Mouse (Mus musculus) forebrain, embryonic 14.5 days (tissue): ENCODE data around the gene Ambn. TPM values are rescaled to one million over a fixed set of nuclear protein-coding genes. Genes with fewer than 3 reads are reported as not detected.
"Not testable (repeated sequence)": the region's sequence is repeated elsewhere in the genome, so short reads cannot be mapped to it uniquely, and the experiment has no call there.

ENCODE experiments used
- ATAC-seq: fragments of 200-750 bp; cut with Nextera tagmentation; 2 replicates; pipeline ENCODE4 v1.8.0; 2017; ENCODE audit warnings: mild to moderate bottlenecking, moderate library complexity
- DNase-seq: peaks from one replicate; pipeline ENCODE4 v3.0.0-alpha.2; 2015; ENCODE audit warnings: low spot score
- H3K27ac ChIP-seq: fragments of 300-500 bp; sonication (generic); 2 replicates; pipeline ENCODE4 v1.5.1; 2014; ENCODE audit warnings: low read depth, mild to moderate bottlenecking, control low read depth, low read length, moderate library complexity
- H3K27me3 ChIP-seq: fragments of 300-500 bp; sonication (generic); replicated peaks from 2 replicates; pipeline ENCODE4 v1.6.1; 2014; ENCODE audit warnings: low read length, control low read depth, mixed read lengths; ENCODE audit not compliant: control insufficient read depth, insufficient read depth
- H3K36me3 ChIP-seq: fragments of 300-500 bp; sonication (generic); 2 replicates; pipeline ENCODE4 v1.6.1; 2014; ENCODE audit warnings: low read length, control low read depth; ENCODE audit not compliant: control insufficient read depth, insufficient read depth
- H3K4me1 ChIP-seq: fragments of 300-500 bp; sonication (generic); 2 replicates; pipeline ENCODE4 v1.6.1; 2014; ENCODE audit warnings: antibody characterized with exemption, low read length, control low read depth; ENCODE audit not compliant: control insufficient read depth, insufficient read depth
- H3K4me2 ChIP-seq: fragments of 300-500 bp; sonication (generic); 2 replicates; pipeline ENCODE4 v1.6.1; 2014; ENCODE audit warnings: mild to moderate bottlenecking, control low read depth, low read length
- H3K4me3 ChIP-seq: fragments of 300-500 bp; sonication (generic); 2 replicates; pipeline ENCODE4 v1.5.1; 2014; ENCODE audit warnings: low read depth, low read length, control low read depth
- H3K9ac ChIP-seq: fragments of 300-500 bp; sonication (generic); 2 replicates; pipeline ENCODE4 v1.6.1; 2014; ENCODE audit warnings: mild to moderate bottlenecking, low read length, control low read depth, moderate library complexity
- H3K9me3 ChIP-seq: fragments of 300-500 bp; sonication (generic); replicated peaks from 2 replicates; pipeline ENCODE4 v1.6.1; 2016; ENCODE audit warnings: low read length, control low read depth, mixed read lengths; ENCODE audit not compliant: control insufficient read depth
- WGBS: fragments of 180-500 bp; shearing (Covaris S2); extraction: QIAGEN DNeasy Blood & Tissue Kit; methylation state at CpG from one replicate; pipeline ENCODE4 v1.1.7; 2014; 5-methylcytosine and 5-hydroxymethylcytosine counted together
- polyA plus RNA-seq: library from polyadenylated mRNA; unstranded; fragments of >200 nt; fragmentation: Nextera tagmentation; extraction: Ambion mirVana; gene quantifications from 2 replicates; pipeline ENCODE4 v1.2.1, GENCODE M21; 2014

Gene Ambn
- not detected in 2 replicates for polyA plus RNA-seq

- Histone ChIP-seq H3K4me1 (no peaks in the 10 kb centered on the region), H3K4me3 (no peak within 1 kb of the TSS), H3K4me2 (no peak within 1 kb of the TSS), H3K9ac (no peak within 1 kb of the TSS), H3K36me3 (no peaks in the 10 kb centered on the region), H3K27me3 (no peaks in the 10 kb centered on the region), H3K9me3 (no peaks in the 10 kb centered on the region), H3K27ac (no peak within 1 kb of the TSS)
- WGBS, result 78% methylated on average over 3 of the region's 3 CpGs
- DNase-seq (no peak), ATAC-seq (no peak)
Observed at GRCm38 (mm10) chr5:88455691-88456090, at the start of gene Ambn. Gene Ambn (plus strand): TSS chr5:88455991.

GRCm38 (mm10) chr5:88420319-88421065, 35.3 kb upstream of the Ambn start:
- no peaks in the 10 kb centered on the region for H3K4me1 ChIP-seq
- WGBS, result 92% methylated on average over 8 of the region's 8 CpGs
- H3K36me3 ChIP-seq, result no peaks in the 10 kb centered on the region

GRCm38 (mm10) chr5:88424892-88425291, 30.9 kb upstream of the Ambn start:
- ATAC-seq, H3K27me3 ChIP-seq, H3K4me3 ChIP-seq, DNase-seq, H3K4me2 ChIP-seq, H3K9me3 ChIP-seq, H3K36me3 ChIP-seq, H3K4me1 ChIP-seq, H3K27ac ChIP-seq, H3K9ac ChIP-seq: not testable (repeated sequence)
- 79% methylated on average over 2 of the region's 2 CpGs for WGBS

More at GRCm38 (mm10) chr5:88420319-88421065, 35.3 kb upstream of the Ambn start:
- Histone ChIP-seq H3K27me3 (no peaks in the 10 kb centered on the region), H3K4me2 (no peak overlapping the region), H3K9ac (no peak overlapping the region), H3K9me3 (no peaks in the 10 kb centered on the region), H3K27ac (no peak overlapping the region), H3K4me3 (no peak overlapping the region)
- ATAC-seq (no peak), DNase-seq (no peak)

- no peaks in the 10 kb centered on the region for H3K4me1 ChIP-seq
- no peaks in the 10 kb centered on the region for H3K9me3 ChIP-seq
- no peak overlapping the region for H3K4me2 ChIP-seq
- H3K9ac ChIP-seq, result no peak overlapping the region
- DNase-seq (peak; percentile 65), ATAC-seq (peak; percentile 48; the same call in 1 of the 2 replicates)
- no peak overlapping the region for H3K4me3 ChIP-seq
- no peaks in the 10 kb centered on the region for H3K27me3 ChIP-seq
- no peaks in the 10 kb centered on the region for H3K36me3 ChIP-seq
- WGBS, result 12% methylated on average over 1 of the region's 1 CpGs
- no peak overlapping the region for H3K27ac ChIP-seq
Observed at GRCm38 (mm10) chr5:88426753-88427152, 29.0 kb upstream of the Ambn start.

DNA sequence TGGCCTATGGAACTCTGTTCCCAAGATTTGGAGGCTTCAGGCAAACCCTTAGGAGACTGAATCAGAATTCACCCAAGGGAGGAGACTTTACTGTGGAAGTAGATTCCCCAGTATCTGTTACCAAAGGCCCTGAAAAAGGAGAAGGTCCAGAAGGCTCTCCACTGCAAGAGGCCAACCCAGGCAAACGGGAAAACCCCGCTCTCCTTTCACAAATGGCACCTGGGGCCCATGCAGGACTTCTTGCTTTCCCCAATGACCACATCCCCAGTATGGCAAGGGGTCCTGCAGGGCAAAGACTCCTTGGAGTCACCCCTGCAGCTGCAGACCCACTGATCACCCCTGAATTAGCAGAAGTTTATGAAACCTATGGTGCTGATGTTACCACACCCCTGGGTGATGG, 11.7 kb downstream of the Ambn start:
- DNase-seq (no peak), ATAC-seq (no peak)
- no peaks in the 10 kb centered on the region for H3K4me1 ChIP-seq
- H3K36me3 ChIP-seq, result no peaks in the 10 kb centered on the region
- H3K4me3 ChIP-seq, result no peak overlapping the region
- no peaks in the 10 kb centered on the region for H3K27me3 ChIP-seq
- H3K4me2 ChIP-seq, result no peak overlapping the region
- WGBS, result 93% methylated on average over 2 of the region's 2 CpGs
- H3K9ac ChIP-seq, result no peak overlapping the region
- no peak overlapping the region for H3K27ac ChIP-seq
- no peaks in the 10 kb centered on the region for H3K9me3 ChIP-seq

- Histone ChIP-seq H3K4me2 (no peak overlapping the region), H3K9me3 (no peaks in the 10 kb centered on the region), H3K9ac (no peak overlapping the region), H3K4me1 (no peaks in the 10 kb centered on the region), H3K27ac (no peak overlapping the region), H3K4me3 (no peak overlapping the region), H3K27me3 (no peaks in the 10 kb centered on the region), H3K36me3 (no peaks in the 10 kb centered on the region)
- ATAC-seq (no peak), DNase-seq (no peak)
- WGBS, result 90% methylated on average over 4 of the region's 4 CpGs
Observed at GRCm38 (mm10) chr5:88468807-88469704, 13.3 kb downstream of the Ambn start.

DNA sequence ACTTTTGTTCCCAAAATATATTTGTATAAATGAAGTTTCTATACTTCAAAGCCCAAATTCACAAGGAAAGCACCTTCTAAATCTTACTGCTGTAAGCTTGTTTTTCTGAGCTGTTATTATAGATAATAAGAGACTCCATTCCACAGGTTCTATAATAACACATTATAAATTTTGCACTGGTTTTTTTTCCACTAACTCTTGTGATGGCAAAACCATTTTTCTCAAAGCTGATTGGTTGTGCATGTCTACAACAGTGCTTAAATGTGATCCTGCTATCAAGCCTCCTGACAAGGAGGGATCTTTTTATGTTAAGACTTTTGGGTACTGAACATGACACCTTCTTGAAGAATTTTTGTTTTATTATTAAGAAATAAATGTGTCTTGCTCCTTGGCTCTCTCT, 31.9 kb downstream of the Ambn start, which contains the start of gene Enam:
Gene Enam, plus strand, starts transcription at position 301 of the 400 bp plus-strand sequence.
- no peaks in the 10 kb centered on the region for H3K4me1 ChIP-seq
- no peak within 1 kb of the TSS for H3K27ac ChIP-seq
- ATAC-seq (no peak), DNase-seq (no peak)
- H3K4me3 ChIP-seq, result no peak within 1 kb of the TSS
- H3K9me3 ChIP-seq, result no peaks in the 10 kb centered on the region
- H3K4me2 ChIP-seq, result no peak within 1 kb of the TSS
- H3K36me3 ChIP-seq, result no peaks in the 10 kb centered on the region
- H3K27me3 ChIP-seq, result no peaks in the 10 kb centered on the region
- H3K9ac ChIP-seq, result no peak within 1 kb of the TSS

DNA sequence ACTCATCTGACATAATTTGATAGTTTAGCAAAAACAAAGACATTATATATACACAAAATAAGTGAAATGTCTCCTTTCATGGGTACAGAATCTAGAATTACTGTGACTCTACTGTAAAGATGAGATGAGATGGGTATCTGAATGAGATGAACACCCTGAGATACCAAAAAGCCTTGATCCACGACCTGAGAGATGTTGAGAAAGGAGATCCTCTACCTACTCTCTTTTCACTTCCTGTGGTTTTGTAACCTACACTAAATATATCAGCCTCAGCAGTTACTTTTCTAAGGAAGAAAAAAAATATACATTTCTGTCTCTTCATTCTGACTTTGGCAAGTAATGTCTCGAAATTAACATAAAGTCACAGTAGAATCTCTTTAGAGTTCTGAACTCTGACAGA, 33.2 kb downstream of the Ambn start:
- H3K4me2 ChIP-seq, result no peak overlapping the region
- no peak overlapping the region for H3K9ac ChIP-seq
- H3K4me3 ChIP-seq, result no peak overlapping the region
- H3K36me3 ChIP-seq, result no peaks in the 10 kb centered on the region
- WGBS, result 81% methylated on average over 2 of the region's 2 CpGs
- DNase-seq (no peak), ATAC-seq (no peak)
- H3K27me3 ChIP-seq, result no peaks in the 10 kb centered on the region
- H3K4me1 ChIP-seq, result no peaks in the 10 kb centered on the region
- no peak overlapping the region for H3K27ac ChIP-seq
- no peaks in the 10 kb centered on the region for H3K9me3 ChIP-seq

DNA sequence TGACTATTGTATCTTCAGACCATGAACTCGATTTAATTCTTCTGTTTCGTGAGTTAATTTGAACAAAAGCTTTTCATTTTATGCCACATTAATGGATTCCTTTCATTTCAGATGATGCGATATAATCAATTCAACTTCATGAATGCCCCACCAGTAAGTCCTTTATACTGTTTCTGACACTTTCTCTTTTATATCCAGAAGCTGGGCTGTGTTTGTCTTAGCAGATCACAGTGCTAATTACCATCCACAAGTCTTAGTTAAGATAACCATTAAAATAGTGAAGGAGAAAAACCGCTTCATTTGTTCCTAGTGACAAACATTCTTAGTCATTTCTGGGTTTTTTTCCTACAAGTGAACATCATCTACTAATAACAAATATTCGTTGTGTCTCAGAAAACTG, 35.3 kb downstream of the Ambn start:
- H3K4me3 ChIP-seq, result no peak overlapping the region
- ATAC-seq (peak; percentile 52; the same call in 1 of the 2 replicates), DNase-seq (peak; percentile 7)

More for the DNA sequence above, 35.3 kb downstream of the Ambn start:
- H3K9me3 ChIP-seq, result no peaks in the 10 kb centered on the region
- H3K27me3 ChIP-seq, result no peaks in the 10 kb centered on the region
- H3K4me2 ChIP-seq, result no peak overlapping the region
- H3K36me3 ChIP-seq, result no peaks in the 10 kb centered on the region
- no peak overlapping the region for H3K9ac ChIP-seq
- H3K27ac ChIP-seq, result no peak overlapping the region
- no peaks in the 10 kb centered on the region for H3K4me1 ChIP-seq
- WGBS, result 14% methylated on average over 5 of the region's 5 CpGs
